Mouse (Mus musculus) hindbrain, embryonic 13.5 days (tissue): ENCODE data around the gene Trim44. TPM values are rescaled to one million over a fixed set of nuclear protein-coding genes. Genes with fewer than 3 reads are reported as not detected.

ENCODE experiments used
- ATAC-seq: fragments of 200-750 bp; cut with Nextera tagmentation; 2 replicates; pipeline ENCODE4 v1.8.0; 2017; ENCODE audit warnings: moderate TSS enrichment; ENCODE audit not compliant: low FRiP score
- H3K27ac ChIP-seq: fragments of 300-500 bp; sonication (generic); 2 replicates; pipeline ENCODE4 v1.5.1; 2015; ENCODE audit warnings: inconsistent platforms, mild to moderate bottlenecking, moderate library complexity
- H3K27me3 ChIP-seq: fragments of 300-500 bp; sonication (generic); 2 replicates; pipeline ENCODE4 v1.6.1; 2015; ENCODE audit warnings: mild to moderate bottlenecking, inconsistent platforms
- H3K36me3 ChIP-seq: fragments of 300-500 bp; sonication (generic); 2 replicates; pipeline ENCODE4 v1.6.1; 2015; ENCODE audit warnings: mild to moderate bottlenecking, inconsistent platforms
- H3K4me1 ChIP-seq: fragments of 300-500 bp; sonication (generic); replicated peaks from 2 replicates; pipeline ENCODE4 v1.6.1; 2015; ENCODE audit warnings: inconsistent platforms
- H3K4me2 ChIP-seq: fragments of 300-500 bp; sonication (generic); 2 replicates; pipeline ENCODE4 v1.6.1; 2015; ENCODE audit warnings: inconsistent platforms, mild to moderate bottlenecking, moderate library complexity
- H3K4me3 ChIP-seq: fragments of 300-500 bp; sonication (generic); 2 replicates; pipeline ENCODE4 v1.5.1; 2015; ENCODE audit warnings: mild to moderate bottlenecking, inconsistent platforms
- H3K9ac ChIP-seq: fragments of 300-500 bp; sonication (generic); 2 replicates; pipeline ENCODE4 v1.6.1; 2015; ENCODE audit warnings: mild to moderate bottlenecking, inconsistent platforms
- H3K9me3 ChIP-seq: fragments of 300-500 bp; sonication (generic); 2 replicates; pipeline ENCODE4 v1.6.1; 2016; ENCODE audit warnings: inconsistent platforms
- WGBS: fragments of 180-500 bp; shearing (Covaris S2); methylation state at CpG from one replicate; pipeline ENCODE4 v1.1.7; 2015; 5-methylcytosine and 5-hydroxymethylcytosine counted together
- polyA plus RNA-seq: library from polyadenylated mRNA; unstranded; fragments of >200 nt; fragmentation: Nextera tagmentation; extraction: Ambion mirVana; gene quantifications from 2 replicates; pipeline ENCODE4 v1.2.1, GENCODE M21; 2015

Trim44 gene
- polyA plus RNA-seq, 1 experiment from 2014 or later = 44.2 TPM

DNA sequence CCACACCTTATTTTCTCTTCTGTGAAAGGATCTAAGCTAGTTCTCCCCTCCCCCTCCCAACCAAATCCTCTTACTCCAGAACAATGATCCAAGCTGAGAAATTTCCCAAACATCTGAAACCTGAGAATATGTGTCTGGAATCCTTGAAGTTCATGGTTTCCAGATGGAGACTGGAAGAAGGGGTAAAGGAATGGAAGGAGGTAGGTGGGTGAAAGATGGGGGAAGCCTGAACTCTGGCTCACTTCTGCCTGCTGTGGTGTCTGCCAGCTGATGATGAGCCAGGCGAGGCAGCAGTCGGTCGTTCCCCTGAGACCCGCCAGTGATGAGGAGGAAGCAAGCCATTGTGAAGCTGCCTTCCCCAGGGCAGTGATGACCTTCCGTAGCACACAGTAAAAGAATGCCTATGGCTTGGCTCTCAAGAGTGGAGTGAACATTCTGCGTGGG lies 112.8 kb downstream of the Trim44 start:
- no peak overlapping the region for H3K27ac ChIP-seq
- H3K4me2 ChIP-seq = no peak overlapping the region
- no peak overlapping the region for H3K9ac ChIP-seq
- ATAC-seq = no peak
- 25% methylated on average over 6 of the region's 6 CpGs for WGBS
- H3K36me3 ChIP-seq = no peaks in the 10 kb centered on the region
- H3K9me3 ChIP-seq = no peaks in the 10 kb centered on the region
- no peaks in the 10 kb centered on the region for H3K27me3 ChIP-seq
- H3K4me3 ChIP-seq = no peak overlapping the region
- H3K4me1 ChIP-seq = peaks cover 6% of the 10 kb centered on the region

DNA sequence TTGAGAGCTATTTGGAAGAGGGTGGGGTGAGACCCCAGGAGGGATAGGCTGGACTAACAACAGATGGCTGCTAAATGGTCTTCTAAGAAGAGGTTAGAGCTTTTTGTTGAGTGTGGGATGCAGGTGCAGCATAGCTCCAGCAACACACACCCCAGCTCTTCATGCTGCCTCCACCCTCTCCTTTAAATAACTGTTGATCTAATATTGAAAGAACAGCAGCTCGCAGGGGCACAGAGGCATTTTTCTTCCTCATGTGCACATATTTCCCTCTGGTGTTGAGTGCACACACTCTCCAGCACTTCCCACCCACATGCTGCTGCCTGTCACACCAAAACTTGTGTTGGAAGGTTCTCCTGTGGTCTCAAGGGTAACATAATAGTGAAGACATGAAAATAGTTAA lies 114.4 kb downstream of the Trim44 start:
- no peak for ATAC-seq
- no peak overlapping the region for H3K9ac ChIP-seq
- H3K9me3 ChIP-seq = no peaks in the 10 kb centered on the region
- no peak overlapping the region for H3K4me3 ChIP-seq
- H3K36me3 ChIP-seq = no peaks in the 10 kb centered on the region
- H3K4me2 ChIP-seq = no peak overlapping the region
- WGBS = 77% methylated on average over 1 of the region's 1 CpGs
- no peak overlapping the region for H3K27ac ChIP-seq
- peaks cover 6% of the 10 kb centered on the region for H3K4me1 ChIP-seq
- no peaks in the 10 kb centered on the region for H3K27me3 ChIP-seq

DNA sequence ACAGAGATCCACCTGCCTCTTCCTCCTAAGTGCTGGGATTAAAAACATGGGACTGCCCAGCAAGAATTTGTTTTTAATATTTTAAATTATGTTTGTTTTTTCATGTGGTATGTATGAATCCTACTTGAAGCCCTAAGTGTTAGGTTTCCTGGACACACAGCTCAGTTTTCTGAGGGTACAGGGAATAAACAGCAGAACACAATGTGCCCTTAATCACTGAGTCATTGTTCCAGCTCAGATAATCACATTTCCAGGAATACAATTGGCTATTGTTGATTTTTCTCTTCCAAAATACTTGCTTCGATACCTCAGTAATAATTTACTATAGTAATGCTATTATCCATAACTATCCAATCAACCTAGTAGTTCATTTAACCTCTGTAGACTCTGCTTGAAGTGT lies 115.6 kb downstream of the Trim44 start:
- no peak overlapping the region for H3K4me2 ChIP-seq
- H3K9ac ChIP-seq = no peak overlapping the region
- no peaks in the 10 kb centered on the region for H3K9me3 ChIP-seq
- H3K27me3 ChIP-seq = no peaks in the 10 kb centered on the region
- H3K4me3 ChIP-seq = no peak overlapping the region
- peaks cover 6% of the 10 kb centered on the region for H3K4me1 ChIP-seq
- no peaks in the 10 kb centered on the region for H3K36me3 ChIP-seq
- ATAC-seq = no peak
- 81% methylated on average over 1 of the region's 1 CpGs for WGBS
- no peak overlapping the region for H3K27ac ChIP-seq

DNA sequence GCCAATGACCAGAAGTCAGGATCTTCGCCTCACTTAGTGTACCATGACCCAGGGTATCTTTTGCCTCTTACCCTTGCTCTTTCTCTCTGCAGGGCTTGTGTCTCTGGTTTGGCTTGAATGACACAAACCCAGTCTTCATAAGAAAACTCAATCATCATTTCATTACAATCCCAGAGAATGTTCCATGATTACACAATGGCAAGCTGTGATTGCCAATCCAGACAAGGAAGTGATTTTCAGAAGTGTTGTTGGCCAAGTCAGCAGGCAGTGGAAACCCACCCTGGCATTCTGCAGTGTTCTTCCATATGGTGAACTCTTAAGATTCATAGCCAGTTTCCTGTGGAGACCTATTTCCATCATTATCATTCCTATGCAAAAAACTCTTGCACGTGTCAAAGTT lies 116.1 kb downstream of the Trim44 start:
- H3K27ac ChIP-seq = no peak overlapping the region
- no peak overlapping the region for H3K4me3 ChIP-seq
- H3K27me3 ChIP-seq = no peaks in the 10 kb centered on the region
- H3K9ac ChIP-seq = no peak overlapping the region
- no peaks in the 10 kb centered on the region for H3K9me3 ChIP-seq
- ATAC-seq = no peak
- H3K4me2 ChIP-seq = no peak overlapping the region
- 86% methylated on average over 2 of the region's 2 CpGs for WGBS
- no peaks in the 10 kb centered on the region for H3K36me3 ChIP-seq
- H3K4me1 ChIP-seq = peaks cover 6% of the 10 kb centered on the region

DNA sequence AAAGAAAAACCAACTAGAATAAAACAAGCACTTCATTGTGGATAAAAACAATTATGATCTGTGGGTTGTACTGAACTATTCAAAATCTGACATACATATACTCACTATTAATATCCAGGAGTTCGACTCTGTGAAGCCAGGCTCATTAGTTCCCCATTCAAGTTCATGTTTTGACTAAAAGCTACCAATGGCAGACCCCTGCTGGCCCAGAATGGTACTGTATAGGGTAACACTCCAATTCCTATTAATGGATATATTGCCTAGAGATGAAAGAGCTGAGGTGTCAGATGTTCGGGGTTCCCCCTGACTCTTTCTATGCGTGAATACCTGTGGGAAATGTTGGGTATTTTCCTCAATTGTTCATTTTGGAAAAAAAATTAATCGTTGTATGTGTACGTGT lies 117.6 kb downstream of the Trim44 start:
- Histone ChIP-seq H3K4me2 (no peak overlapping the region), H3K27ac (no peak overlapping the region), H3K36me3 (no peaks in the 10 kb centered on the region), H3K9me3 (no peaks in the 10 kb centered on the region), H3K27me3 (no peaks in the 10 kb centered on the region), H3K4me1 (peaks cover 4% of the 10 kb centered on the region), H3K9ac (no peak overlapping the region), H3K4me3 (no peak overlapping the region)
- ATAC-seq = peak; percentile 54; the same call in 1 of the 2 replicates
- 63% methylated on average over 5 of the region's 5 CpGs for WGBS

DNA sequence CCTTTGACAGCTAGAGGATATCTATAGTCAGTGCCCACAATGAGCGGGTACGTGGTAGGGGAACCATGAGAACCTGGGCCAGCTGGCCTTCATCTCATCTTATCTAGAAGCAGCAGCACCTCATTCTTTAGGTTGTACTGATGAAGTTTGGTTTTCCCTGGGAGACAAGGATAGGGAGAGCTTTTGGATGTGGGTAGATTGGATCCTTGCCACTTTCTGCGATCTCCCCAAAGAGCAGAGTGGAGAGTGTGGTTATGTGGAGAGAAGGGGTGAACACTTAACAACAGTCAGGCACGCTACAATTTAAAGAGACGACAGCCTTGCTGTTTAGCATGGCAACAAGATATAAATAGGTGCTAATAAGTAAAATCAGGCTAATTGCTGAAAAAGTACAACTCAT lies 119.0 kb downstream of the Trim44 start:
- Histone ChIP-seq H3K4me1 (no peaks in the 10 kb centered on the region), H3K36me3 (no peaks in the 10 kb centered on the region), H3K9me3 (no peaks in the 10 kb centered on the region), H3K27me3 (no peaks in the 10 kb centered on the region), H3K4me3 (no peak overlapping the region), H3K9ac (no peak overlapping the region), H3K4me2 (no peak overlapping the region), H3K27ac (no peak overlapping the region)
- no peak for ATAC-seq
- WGBS = 90% methylated on average over 5 of the region's 5 CpGs

- no peak for ATAC-seq
- Histone ChIP-seq H3K27me3 (no peaks in the 10 kb centered on the region), H3K4me2 (no peak overlapping the region), H3K27ac (no peak overlapping the region), H3K36me3 (no peaks in the 10 kb centered on the region), H3K4me1 (no peaks in the 10 kb centered on the region), H3K9me3 (no peaks in the 10 kb centered on the region), H3K9ac (no peak overlapping the region), H3K4me3 (no peak overlapping the region)
- 71% methylated on average over 3 of the region's 3 CpGs for WGBS
Observed at GRCm38 (mm10) chr2:102287369-102287768, 120.3 kb downstream of the Trim44 start.

DNA sequence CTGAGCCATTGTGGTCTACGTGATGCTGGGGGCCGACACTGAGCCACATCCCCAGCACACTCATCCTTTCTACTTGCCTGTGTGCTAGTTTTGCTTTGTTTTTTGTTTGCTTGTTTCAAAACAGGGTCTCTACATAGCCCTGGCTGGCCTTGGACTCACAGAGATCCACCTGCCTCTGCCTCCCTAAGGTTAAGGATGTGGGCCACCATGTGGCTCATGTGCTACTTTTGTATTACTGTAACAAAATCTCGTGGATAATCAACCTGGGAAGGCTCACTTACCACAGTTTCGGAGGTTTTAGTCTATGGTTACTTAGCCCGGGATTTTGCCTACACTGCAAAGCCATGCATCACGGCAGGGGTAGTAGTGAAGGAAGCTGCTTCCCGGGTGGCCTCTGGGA lies 125.5 kb downstream of the Trim44 start:
- no peaks in the 10 kb centered on the region for H3K36me3 ChIP-seq
- H3K27ac ChIP-seq = no peak overlapping the region
- H3K9me3 ChIP-seq = no peaks in the 10 kb centered on the region
- WGBS = 83% methylated on average over 7 of the region's 7 CpGs
- no peak overlapping the region for H3K4me2 ChIP-seq
- ATAC-seq = no peak
- H3K27me3 ChIP-seq = no peaks in the 10 kb centered on the region
- peaks cover 10% of the 10 kb centered on the region for H3K4me1 ChIP-seq
- H3K4me3 ChIP-seq = no peak overlapping the region
- no peak overlapping the region for H3K9ac ChIP-seq

DNA sequence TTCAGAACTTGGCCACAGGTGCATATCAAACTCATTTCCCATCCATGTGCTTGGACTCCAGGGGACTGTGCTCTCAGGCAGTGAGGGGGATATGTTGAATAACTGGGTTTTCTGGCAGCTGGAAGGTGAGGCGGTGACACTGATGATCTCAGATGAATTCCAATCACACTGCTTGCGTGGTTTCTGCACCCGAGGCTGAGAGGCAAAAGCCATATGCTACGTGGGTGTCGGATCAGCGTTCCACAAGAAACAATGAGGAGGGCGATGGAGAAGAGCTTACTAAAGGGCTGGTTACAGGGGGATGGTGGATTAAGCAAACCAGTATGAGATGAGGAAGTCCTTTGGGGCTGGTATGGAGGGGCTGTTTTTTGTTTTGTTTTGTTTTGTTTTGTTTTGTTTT lies 127.8 kb downstream of the Trim44 start:
- Histone ChIP-seq H3K27me3 (no peaks in the 10 kb centered on the region), H3K9ac (no peak overlapping the region), H3K36me3 (no peaks in the 10 kb centered on the region), H3K4me3 (no peak overlapping the region), H3K27ac (no peak overlapping the region), H3K9me3 (no peaks in the 10 kb centered on the region), H3K4me2 (no peak overlapping the region), H3K4me1 (peaks cover 18% of the 10 kb centered on the region)
- WGBS = 65% methylated on average over 7 of the region's 7 CpGs
- ATAC-seq = no peak

DNA sequence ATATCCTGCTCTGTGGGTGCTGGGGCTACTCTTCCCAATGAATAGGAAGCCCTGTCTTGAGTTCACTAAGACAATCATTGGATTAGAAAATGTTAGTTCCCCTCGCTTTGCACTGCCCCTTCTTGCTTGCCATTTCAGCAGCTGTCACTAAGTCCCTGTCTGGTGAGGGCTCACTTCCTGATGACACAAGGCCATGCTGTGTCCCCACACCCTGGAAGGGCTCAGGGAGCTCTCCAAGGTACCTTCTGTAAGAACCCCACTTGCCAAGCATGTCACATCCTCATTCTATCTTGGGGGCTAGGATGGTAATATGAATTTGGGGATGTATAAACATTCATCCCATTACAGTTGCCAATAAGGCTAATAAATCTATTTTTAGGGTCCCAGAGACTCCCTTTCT lies 129.7 kb downstream of the Trim44 start:
- no peak for ATAC-seq

GRCm38 (mm10) chr2:102273280-102273679 lies 134.3 kb downstream of the Trim44 start:
- Histone ChIP-seq H3K9ac (no peak overlapping the region), H3K4me3 (no peak overlapping the region), H3K27me3 (no peaks in the 10 kb centered on the region), H3K27ac (no peak overlapping the region), H3K36me3 (no peaks in the 10 kb centered on the region), H3K9me3 (no peaks in the 10 kb centered on the region), H3K4me1 (peaks cover 18% of the 10 kb centered on the region), H3K4me2 (no peak overlapping the region)
- 86% methylated on average over 7 of the region's 7 CpGs for WGBS
- no peak for ATAC-seq

More for the DNA sequence above, 129.7 kb downstream of the Trim44 start:
- no peak overlapping the region for H3K9ac ChIP-seq
- peak overlapping the region; percentile 79; the same call in 1 of the 2 replicates for H3K27ac ChIP-seq
- no peak overlapping the region for H3K4me3 ChIP-seq
- H3K9me3 ChIP-seq = no peaks in the 10 kb centered on the region
- WGBS = 50% methylated on average over 1 of the region's 1 CpGs
- no peaks in the 10 kb centered on the region for H3K27me3 ChIP-seq
- no peak overlapping the region for H3K4me2 ChIP-seq
- H3K4me1 ChIP-seq = peaks cover 18% of the 10 kb centered on the region
- H3K36me3 ChIP-seq = no peaks in the 10 kb centered on the region

GRCm38 (mm10) chr2:102267582-102268339 lies 139.9 kb downstream of the Trim44 start:
- no peak overlapping the region for H3K4me3 ChIP-seq

DNA sequence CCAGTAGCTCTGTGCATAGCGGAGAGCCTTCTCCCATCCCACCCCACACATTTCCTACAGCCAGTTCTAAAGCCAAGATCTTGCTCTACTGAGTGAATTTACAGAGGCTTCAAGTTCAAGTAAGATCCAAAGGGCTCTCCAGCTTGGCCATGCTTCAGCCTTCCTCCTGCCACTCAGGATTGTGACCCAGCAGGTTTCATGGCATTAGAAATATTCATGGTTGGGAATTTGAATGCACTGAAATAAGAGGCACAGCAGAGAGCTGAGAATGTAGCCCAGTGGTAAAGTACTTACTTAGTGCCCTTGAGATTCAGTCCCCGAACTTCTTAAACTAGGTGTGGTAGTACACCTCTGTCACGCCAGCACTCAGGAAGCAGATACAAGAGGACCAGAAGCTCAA lies 140.7 kb downstream of the Trim44 start:
- Histone ChIP-seq H3K9me3 (no peaks in the 10 kb centered on the region), H3K36me3 (no peaks in the 10 kb centered on the region), H3K4me1 (no peaks in the 10 kb centered on the region), H3K9ac (no peak overlapping the region), H3K4me3 (no peak overlapping the region), H3K4me2 (no peak overlapping the region), H3K27me3 (no peaks in the 10 kb centered on the region), H3K27ac (no peak overlapping the region)
- WGBS = 91% methylated on average over 3 of the region's 3 CpGs
- ATAC-seq = no peak

More at GRCm38 (mm10) chr2:102267582-102268339, 139.9 kb downstream of the Trim44 start:
- H3K27me3 ChIP-seq = no peaks in the 10 kb centered on the region
- H3K4me2 ChIP-seq = no peak overlapping the region
- no peak overlapping the region for H3K27ac ChIP-seq
- no peaks in the 10 kb centered on the region for H3K4me1 ChIP-seq
- no peak overlapping the region for H3K9ac ChIP-seq
- H3K36me3 ChIP-seq = no peaks in the 10 kb centered on the region
- no peak for ATAC-seq
- WGBS = 76% methylated on average over 13 of the region's 13 CpGs
- H3K9me3 ChIP-seq = no peaks in the 10 kb centered on the region
